Mouse (Mus musculus) limb, embryonic 10.5 days (tissue): ENCODE data around the gene Eaf2. TPM values are rescaled to one million over a fixed set of nuclear protein-coding genes. Genes with fewer than 3 reads are reported as not detected.

Experiments
- DNase-seq: peaks from one replicate; pipeline ENCODE4 v3.0.0-alpha.2; 2017; ENCODE audit warnings: low spot score
- H3K27ac ChIP-seq: fragments of 300-500 bp; sonication (generic); 2 replicates; pipeline ENCODE4 v1.5.1; 2016; ENCODE audit warnings: mild to moderate bottlenecking
- H3K27me3 ChIP-seq: fragments of 300-500 bp; sonication (generic); 2 replicates; pipeline ENCODE4 v1.6.1; 2016; ENCODE audit warnings: low read depth, mild to moderate bottlenecking; ENCODE audit not compliant: poor library complexity, severe bottlenecking
- H3K36me3 ChIP-seq: fragments of 300-500 bp; sonication (generic); 2 replicates; pipeline ENCODE4 v1.6.1; 2016; ENCODE audit warnings: mild to moderate bottlenecking, moderate library complexity
- H3K4me1 ChIP-seq: fragments of 300-500 bp; sonication (generic); 2 replicates; pipeline ENCODE4 v1.6.1; 2016
- H3K4me3 ChIP-seq: fragments of 300-500 bp; sonication (generic); 2 replicates; pipeline ENCODE4 v1.5.1; 2016; ENCODE audit warnings: mild to moderate bottlenecking, moderate library complexity
- H3K9me3 ChIP-seq: fragments of 300-500 bp; sonication (generic); replicated peaks from 2 replicates; pipeline ENCODE4 v1.6.1; 2016; ENCODE audit warnings: mild to moderate bottlenecking
- WGBS: fragments of 180-500 bp; shearing (Covaris S2); methylation state at CpG from one replicate; pipeline ENCODE4 v1.1.7; 2016; 5-methylcytosine and 5-hydroxymethylcytosine counted together
- polyA plus RNA-seq: library from polyadenylated mRNA; unstranded; fragments of >200 nt; fragmentation: Nextera tagmentation; extraction: Ambion mirVana; gene quantifications from 2 replicates; pipeline ENCODE4 v1.2.1, GENCODE M21; 2016

Eaf2 gene
- polyA plus RNA-seq: 1.1 and 1.7 TPM in 2 replicates

DNA sequence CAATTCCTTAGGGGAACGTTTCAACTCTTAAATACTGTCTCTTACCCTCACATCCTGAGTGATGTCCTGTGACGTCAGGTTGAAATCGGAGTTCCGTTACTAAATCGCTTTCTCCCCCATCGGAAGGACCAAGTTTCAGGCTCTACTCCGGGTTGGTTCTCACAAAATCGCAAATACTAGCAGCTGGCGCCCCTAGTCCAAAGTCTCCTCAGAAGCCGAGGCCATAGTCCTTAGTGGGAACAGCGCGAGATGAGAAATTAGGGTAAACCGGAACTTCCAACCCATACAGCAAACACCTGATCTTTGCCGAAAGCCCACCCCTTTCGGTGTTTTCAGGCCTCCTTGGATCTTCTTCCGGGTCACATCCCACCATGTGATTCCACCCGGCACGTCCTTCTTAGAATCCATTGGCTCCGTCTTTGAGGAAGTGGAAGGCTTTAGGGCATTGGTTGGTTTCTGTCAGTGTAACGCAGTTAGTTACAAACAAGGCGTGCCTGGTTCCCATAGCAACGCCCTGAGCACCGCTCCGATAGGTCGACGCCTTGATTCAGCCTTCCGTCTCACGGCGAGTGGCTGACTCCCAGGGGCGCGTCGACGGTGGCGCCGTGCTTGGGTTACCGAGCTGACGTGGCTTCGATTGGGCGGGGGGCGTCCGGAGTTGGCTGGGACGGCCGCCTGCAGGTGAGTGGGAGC, at the start of gene Eaf2, which contains the start of gene Golgb1:
Gene Eaf2, minus strand, starts transcription at position 421 of the 693 bp plus-strand sequence.
Gene Golgb1, plus strand, starts transcription at position 558 of the 693 bp plus-strand sequence.
- under 1% methylated on average over 43 of the region's 43 CpGs for WGBS
- H3K4me3 ChIP-seq: peak within 1 kb of the TSS; percentile 96

DNA sequence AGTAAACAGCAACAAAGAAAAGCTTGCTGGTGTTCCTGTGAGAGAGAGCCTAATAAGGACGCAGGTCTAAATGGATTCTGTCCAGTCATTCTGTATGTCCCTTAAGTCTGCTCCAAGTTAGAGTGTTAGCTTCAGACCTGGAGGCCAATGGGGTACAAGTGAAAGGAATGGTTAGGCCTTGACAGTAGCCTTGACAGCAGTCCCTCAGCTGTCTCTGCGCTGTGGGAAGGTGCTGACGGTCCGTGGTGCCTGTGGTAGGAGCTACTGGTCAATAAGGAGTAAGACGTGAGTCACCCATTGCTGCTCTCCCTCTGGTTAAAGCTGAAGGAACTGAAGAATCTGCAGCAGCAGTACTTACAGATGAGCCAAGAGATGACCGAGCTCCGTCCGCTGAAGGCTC, 49.5 kb upstream of the Eaf2 start:
- H3K36me3 ChIP-seq: peaks cover 74% of the 10 kb centered on the region
- no peaks in the 10 kb centered on the region for H3K4me1 ChIP-seq
- DNase-seq: no peak
- 91% methylated on average over 8 of the region's 8 CpGs for WGBS
- H3K4me3 ChIP-seq: no peak overlapping the region
- no peaks in the 10 kb centered on the region for H3K27me3 ChIP-seq
- no peaks in the 10 kb centered on the region for H3K9me3 ChIP-seq
- no peak overlapping the region for H3K27ac ChIP-seq

More for the DNA sequence above, at the start of gene Eaf2, which contains the start of gene Golgb1:
- Histone ChIP-seq H3K27me3 (no peaks in the 10 kb centered on the region), H3K9me3 (no peaks in the 10 kb centered on the region), H3K36me3 (peaks cover 32% of the 10 kb centered on the region), H3K27ac (peak within 1 kb of the TSS; percentile 90), H3K4me1 (peaks cover 13% of the 10 kb centered on the region)
- DNase-seq: peak; percentile 92

DNA sequence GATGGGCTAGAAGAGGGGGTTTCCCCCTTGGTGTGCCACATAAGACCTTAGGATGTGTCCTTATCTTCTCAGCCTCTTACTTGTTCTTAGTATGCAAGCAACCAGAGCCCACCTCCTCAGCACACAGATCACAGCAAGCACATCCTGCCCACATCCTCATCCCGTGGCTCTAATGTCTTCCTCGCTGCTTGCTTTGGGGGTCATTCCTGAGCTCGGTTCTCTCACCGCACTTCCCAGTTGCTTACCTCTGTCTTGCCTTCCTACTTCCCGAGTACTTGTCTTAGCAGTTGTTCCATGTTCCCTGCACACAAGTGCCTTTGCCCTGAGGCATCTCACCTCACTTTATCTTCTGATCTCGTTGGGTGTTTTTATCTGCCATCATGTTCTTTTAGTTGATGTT, 47.2 kb upstream of the Eaf2 start:
- WGBS: 91% methylated on average over 6 of the region's 6 CpGs
- no peaks in the 10 kb centered on the region for H3K27me3 ChIP-seq
- H3K27ac ChIP-seq: no peak overlapping the region
- no peaks in the 10 kb centered on the region for H3K4me1 ChIP-seq
- no peak for DNase-seq
- no peaks in the 10 kb centered on the region for H3K9me3 ChIP-seq
- peaks cover 74% of the 10 kb centered on the region for H3K36me3 ChIP-seq
- H3K4me3 ChIP-seq: no peak overlapping the region

DNA sequence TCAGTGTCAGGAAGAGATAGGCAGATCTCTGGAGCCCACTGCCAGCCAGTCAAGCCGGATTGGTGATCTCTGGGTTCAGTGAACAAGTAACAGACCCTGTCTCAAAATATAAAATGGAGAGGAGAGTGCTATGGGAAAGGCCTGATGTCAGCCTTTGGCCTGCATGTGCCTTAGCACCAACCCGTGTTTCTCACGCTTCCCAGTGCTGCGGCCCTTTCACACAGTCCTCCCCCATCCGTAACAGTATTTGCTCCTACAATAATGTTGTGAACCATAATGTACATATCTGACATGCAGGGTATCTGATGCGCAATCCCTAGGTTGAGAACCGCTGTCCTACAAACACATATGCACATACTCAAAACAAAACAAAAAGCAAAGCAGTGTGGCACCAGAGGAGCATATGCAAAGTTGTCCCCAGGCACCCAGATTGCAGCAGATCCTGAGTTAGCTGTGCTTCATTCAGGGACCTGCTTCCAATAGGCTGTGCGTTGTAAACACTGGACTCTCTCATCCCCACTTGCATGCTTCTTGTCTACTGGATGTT, 46.3 kb upstream of the Eaf2 start:
- 94% methylated on average over 8 of the region's 8 CpGs for WGBS
- H3K4me3 ChIP-seq: no peak overlapping the region
- H3K4me1 ChIP-seq: no peaks in the 10 kb centered on the region
- H3K36me3 ChIP-seq: peaks cover 74% of the 10 kb centered on the region
- H3K27me3 ChIP-seq: no peaks in the 10 kb centered on the region
- H3K27ac ChIP-seq: no peak overlapping the region
- DNase-seq: no peak
- H3K9me3 ChIP-seq: no peaks in the 10 kb centered on the region

DNA sequence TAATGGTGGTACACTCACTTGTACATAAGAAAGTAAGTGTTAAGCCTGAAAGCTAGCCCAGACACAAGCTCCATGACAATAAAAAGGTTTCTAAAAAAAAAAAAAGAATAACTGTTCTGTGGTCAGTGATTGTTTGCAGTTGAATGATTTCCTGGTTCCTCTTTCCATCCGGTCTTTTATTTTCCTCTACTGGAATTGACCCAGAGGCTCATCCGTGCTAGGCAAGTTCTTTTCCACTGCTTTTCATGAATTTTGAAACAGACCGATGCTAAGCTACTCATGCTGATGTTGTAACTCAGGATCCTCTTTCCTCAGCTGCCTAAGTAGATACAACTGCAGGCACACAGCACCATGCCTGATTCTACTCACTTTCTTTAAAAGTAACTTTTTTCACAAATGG, 45.6 kb upstream of the Eaf2 start:
- Histone ChIP-seq H3K27me3 (no peaks in the 10 kb centered on the region), H3K4me1 (no peaks in the 10 kb centered on the region), H3K4me3 (no peak overlapping the region), H3K9me3 (no peaks in the 10 kb centered on the region), H3K27ac (no peak overlapping the region), H3K36me3 (peaks cover 74% of the 10 kb centered on the region)
- 96% methylated on average over 3 of the region's 3 CpGs for WGBS
- DNase-seq: no peak

DNA sequence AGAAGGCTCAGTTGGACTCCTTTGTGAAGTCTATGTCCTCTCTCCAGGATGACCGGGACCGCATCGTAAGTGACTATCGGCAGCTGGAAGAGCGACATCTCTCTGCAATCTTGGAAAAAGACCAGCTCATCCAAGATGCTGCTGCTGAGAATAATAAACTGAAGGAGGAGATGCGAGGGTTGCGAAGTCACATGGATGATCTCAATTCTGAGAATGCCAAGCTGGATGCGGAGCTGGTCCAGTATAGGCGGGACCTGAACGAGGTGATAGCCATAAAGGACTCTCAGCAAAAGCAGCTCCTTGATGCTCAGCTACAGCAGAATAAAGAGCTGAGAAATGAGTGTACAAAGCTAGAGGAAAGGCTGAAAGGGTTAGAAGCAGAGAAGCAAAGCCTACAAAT, 43.7 kb upstream of the Eaf2 start:
- H3K4me3 ChIP-seq: no peak overlapping the region
- H3K9me3 ChIP-seq: no peaks in the 10 kb centered on the region
- no peak for DNase-seq
- no peak overlapping the region for H3K27ac ChIP-seq
- peaks cover 82% of the 10 kb centered on the region for H3K36me3 ChIP-seq
- H3K4me1 ChIP-seq: no peaks in the 10 kb centered on the region
- whole genome bisulfite sequencing: 98% methylated on average over 10 of the region's 10 CpGs
- no peaks in the 10 kb centered on the region for H3K27me3 ChIP-seq

DNA sequence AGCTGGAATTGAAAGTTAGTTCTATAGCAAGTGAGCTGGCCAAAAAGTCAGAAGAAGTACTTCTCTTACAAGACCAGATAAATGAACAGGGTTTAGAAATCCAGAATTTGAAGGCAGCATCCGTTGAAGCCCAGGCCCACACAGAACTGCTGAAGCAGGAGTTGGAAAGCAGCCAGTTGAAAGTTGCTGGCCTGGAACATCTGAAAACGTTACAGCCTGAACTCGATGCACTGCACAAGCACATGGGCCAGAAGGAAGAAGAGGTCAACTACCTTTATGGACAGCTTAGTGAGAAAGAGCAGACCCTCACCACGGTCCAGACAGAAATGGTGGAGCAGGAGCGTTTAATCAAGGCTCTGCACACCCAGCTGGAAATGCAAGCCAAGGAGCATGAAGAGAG, 39.4 kb upstream of the Eaf2 start:
- 89% methylated on average over 5 of the region's 5 CpGs for WGBS
- peaks cover 80% of the 10 kb centered on the region for H3K36me3 ChIP-seq
- DNase-seq: no peak

DNA sequence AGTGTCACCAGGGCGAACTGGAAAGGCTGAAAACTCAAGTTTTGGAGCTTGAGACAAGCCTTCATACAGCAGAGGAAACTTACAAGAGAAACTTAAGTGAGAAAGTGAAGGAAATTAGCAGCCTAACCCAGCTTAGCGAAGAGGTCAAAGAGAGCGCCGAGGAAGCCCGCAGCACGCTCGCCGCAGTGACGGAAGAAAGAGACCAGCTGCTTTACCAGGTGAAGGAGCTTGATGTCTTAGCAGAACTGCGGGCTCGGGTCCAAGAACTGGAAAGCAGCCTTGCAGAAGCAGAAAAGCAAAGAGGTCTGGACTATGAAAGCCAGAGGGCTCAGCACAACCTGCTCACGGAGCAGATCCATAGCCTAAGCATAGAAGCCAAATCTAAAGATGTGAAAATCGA, 37.5 kb upstream of the Eaf2 start:
- WGBS: 96% methylated on average over 13 of the region's 13 CpGs
- Histone ChIP-seq H3K4me3 (no peak overlapping the region), H3K9me3 (no peaks in the 10 kb centered on the region), H3K4me1 (no peaks in the 10 kb centered on the region), H3K36me3 (peaks cover 75% of the 10 kb centered on the region), H3K27ac (no peak overlapping the region), H3K27me3 (no peaks in the 10 kb centered on the region)
- DNase-seq: no peak

More for the DNA sequence above, 39.4 kb upstream of the Eaf2 start:
- H3K27me3 ChIP-seq: no peaks in the 10 kb centered on the region
- H3K4me1 ChIP-seq: no peaks in the 10 kb centered on the region
- H3K9me3 ChIP-seq: no peaks in the 10 kb centered on the region
- no peak overlapping the region for H3K4me3 ChIP-seq
- H3K27ac ChIP-seq: no peak overlapping the region

DNA sequence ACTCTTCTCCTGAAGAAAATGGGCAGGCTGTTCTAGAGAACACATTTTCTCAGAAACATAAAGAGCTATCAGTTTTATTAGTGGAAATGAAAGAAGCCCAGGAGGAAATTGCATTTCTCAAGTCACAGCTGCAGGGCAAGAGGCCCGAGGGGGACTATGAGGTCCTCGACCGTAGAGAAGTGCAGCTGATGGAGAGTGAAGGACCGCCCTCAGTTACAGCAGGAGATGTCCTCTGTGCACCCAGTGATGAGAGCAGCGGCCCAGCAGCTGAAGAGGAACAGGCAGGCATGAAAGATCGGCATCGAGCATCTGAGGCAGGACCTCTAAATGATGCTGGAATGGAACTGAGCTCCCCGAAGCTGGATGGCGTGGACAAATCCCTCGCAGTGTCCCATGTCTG, 37.1 kb upstream of the Eaf2 start:
- no peaks in the 10 kb centered on the region for H3K27me3 ChIP-seq
- 95% methylated on average over 10 of the region's 10 CpGs for WGBS
- H3K36me3 ChIP-seq: peaks cover 74% of the 10 kb centered on the region
- no peaks in the 10 kb centered on the region for H3K9me3 ChIP-seq
- H3K4me3 ChIP-seq: no peak overlapping the region
- no peak for DNase-seq
- H3K4me1 ChIP-seq: no peaks in the 10 kb centered on the region
- H3K27ac ChIP-seq: no peak overlapping the region

DNA sequence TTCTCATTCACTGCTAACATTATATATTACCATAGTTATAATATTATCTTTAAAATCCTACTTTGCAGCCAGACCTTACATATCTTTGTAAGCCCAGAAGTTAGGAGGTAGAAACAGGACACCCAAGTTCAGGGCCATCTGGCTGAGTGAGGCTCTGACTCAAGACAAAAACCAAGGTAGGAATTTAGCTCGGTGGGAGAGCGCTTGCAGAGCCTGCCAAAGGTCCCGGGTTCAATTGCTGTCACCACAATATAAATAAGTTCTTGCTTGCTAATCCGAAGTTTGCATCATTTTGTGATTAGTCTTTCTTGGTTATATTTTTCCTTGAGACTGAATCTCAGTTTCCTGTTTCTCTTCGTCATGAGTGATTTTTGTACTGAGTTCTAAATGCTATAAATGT, 28.4 kb upstream of the Eaf2 start:
- 94% methylated on average over 5 of the region's 5 CpGs for WGBS
- no peaks in the 10 kb centered on the region for H3K27me3 ChIP-seq
- no peak for DNase-seq
- no peaks in the 10 kb centered on the region for H3K9me3 ChIP-seq
- H3K36me3 ChIP-seq: peaks cover 65% of the 10 kb centered on the region
- no peak overlapping the region for H3K27ac ChIP-seq
- H3K4me1 ChIP-seq: no peaks in the 10 kb centered on the region
- no peak overlapping the region for H3K4me3 ChIP-seq

DNA sequence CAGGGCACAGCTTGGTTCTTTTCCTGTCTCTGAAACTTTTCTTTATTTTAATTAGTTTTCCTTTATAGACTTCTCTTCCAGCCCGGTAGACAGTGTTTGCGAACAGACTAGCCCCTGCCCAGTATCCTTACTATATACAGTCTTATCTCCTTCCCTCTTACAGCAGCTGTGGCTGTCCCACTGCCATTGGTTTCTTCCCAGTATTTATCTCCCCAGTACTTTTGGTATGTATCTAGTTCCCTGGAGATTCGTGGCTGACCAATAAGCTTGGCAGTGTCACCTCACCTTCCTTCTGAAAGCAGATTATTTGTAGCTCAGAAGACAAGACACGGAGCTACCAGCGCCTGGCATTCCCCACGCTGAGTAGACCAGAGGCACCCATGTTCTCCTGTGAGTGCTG, 21.9 kb upstream of the Eaf2 start:
- Histone ChIP-seq H3K27me3 (no peaks in the 10 kb centered on the region), H3K27ac (no peak overlapping the region), H3K4me1 (no peaks in the 10 kb centered on the region), H3K9me3 (no peaks in the 10 kb centered on the region), H3K36me3 (peaks cover 84% of the 10 kb centered on the region), H3K4me3 (no peak overlapping the region)
- DNase-seq: no peak
- WGBS: 93% methylated on average over 6 of the region's 6 CpGs

DNA sequence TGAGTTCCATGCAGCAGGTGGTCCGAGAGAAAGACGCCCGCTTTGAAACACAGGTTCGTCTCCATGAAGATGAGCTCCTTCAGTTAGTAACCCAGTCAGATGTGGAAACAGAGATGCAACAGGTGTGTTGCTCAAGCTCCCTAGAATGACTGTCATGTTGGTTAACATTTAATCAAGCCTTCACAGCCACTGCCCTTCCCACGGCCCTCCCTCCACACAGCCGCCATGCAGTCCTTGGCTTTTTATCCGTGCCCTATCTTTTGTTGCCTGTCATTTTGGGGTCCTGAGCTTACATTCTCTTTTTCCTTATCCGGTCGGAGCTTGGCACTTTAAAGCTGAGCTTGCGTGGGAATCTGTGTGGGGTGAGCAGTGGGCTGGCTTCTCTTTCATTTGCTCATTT, 18.5 kb upstream of the Eaf2 start:
- H3K9me3 ChIP-seq: no peaks in the 10 kb centered on the region
- peak; percentile 8 for DNase-seq
- no peaks in the 10 kb centered on the region for H3K27me3 ChIP-seq
- peaks cover 83% of the 10 kb centered on the region for H3K36me3 ChIP-seq
- WGBS: 95% methylated on average over 10 of the region's 10 CpGs
- H3K4me3 ChIP-seq: no peak overlapping the region
- no peak overlapping the region for H3K27ac ChIP-seq
- H3K4me1 ChIP-seq: no peaks in the 10 kb centered on the region

DNA sequence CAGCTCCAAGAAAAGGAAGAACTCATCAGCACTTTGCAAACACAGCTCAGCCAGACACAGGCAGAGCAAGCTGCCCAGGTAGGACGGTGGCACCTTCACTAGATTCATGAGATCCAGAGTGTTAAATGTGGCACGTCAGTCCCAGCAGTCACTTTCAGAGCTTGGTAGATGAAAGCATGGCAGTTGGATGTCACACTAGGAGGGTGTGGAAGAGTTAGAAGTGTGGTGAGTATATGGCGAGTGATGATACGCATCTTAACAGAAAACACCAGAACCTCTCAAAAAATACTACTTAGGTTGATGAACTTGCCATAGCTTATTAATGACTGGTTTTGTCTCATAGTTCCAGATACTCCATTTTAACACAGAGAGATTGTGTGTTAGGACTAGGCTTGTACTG, 16.6 kb upstream of the Eaf2 start:
- WGBS: 95% methylated on average over 4 of the region's 4 CpGs

More for the DNA sequence above, 16.6 kb upstream of the Eaf2 start:
- Histone ChIP-seq H3K27me3 (no peaks in the 10 kb centered on the region), H3K9me3 (no peaks in the 10 kb centered on the region), H3K4me1 (no peaks in the 10 kb centered on the region), H3K4me3 (no peak overlapping the region), H3K27ac (no peak overlapping the region), H3K36me3 (peaks cover 80% of the 10 kb centered on the region)
- no peak for DNase-seq
